Mouse (Mus musculus): ENCODE data around the gene Foxd1. TPM values are rescaled to one million over a fixed set of nuclear protein-coding genes. Genes with fewer than 3 reads are reported as not detected.

The Foxd1 gene
- polyA plus RNA-seq, 1 experiment from 2014 or later, result not detected

Other genes starting within 250 kb of the Foxd1 start
- gene Arhgef28, start 147.8 kb upstream of the Foxd1 start, polyA plus RNA-seq (2014; fragmentation: Nextera tagmentation; extraction: Ambion mirVana), result 18.2 and 20.1 TPM in 2 replicates
- gene Utp15, start 91.2 kb upstream of the Foxd1 start, polyA plus RNA-seq (2014; fragmentation: Nextera tagmentation; extraction: Ambion mirVana), result 39.6 and 44.3 TPM in 2 replicates
- 26.4 and 29.0 TPM in 2 replicates for gene Ankra2, start 91.2 kb upstream of the Foxd1 start, polyA plus RNA-seq (2014; fragmentation: Nextera tagmentation; extraction: Ambion mirVana)
- gene Gm21976, start 74.4 kb upstream of the Foxd1 start, polyA plus RNA-seq (2014; fragmentation: Nextera tagmentation; extraction: Ambion mirVana), result not detected in 2 replicates
- 708 and 729 TPM in 2 replicates for gene Btf3, start 37.2 kb upstream of the Foxd1 start, polyA plus RNA-seq (2014; fragmentation: Nextera tagmentation; extraction: Ambion mirVana)
- 1.3 and 1.4 TPM in 2 replicates for gene Gm10320, start 137.8 kb downstream of the Foxd1 start, polyA plus RNA-seq (2014; fragmentation: Nextera tagmentation; extraction: Ambion mirVana)

Measured in intestine, embryonic 14.5 days (tissue).